Mouse (Mus musculus): Measurements from ENCODE around the gene Vps51.
A peak's percentile ranks its signal among the peaks of the same experiment; 100 is the strongest.
"Not testable (repeated sequence)": the region's sequence is repeated elsewhere in the genome, so short reads cannot be mapped to it uniquely, and the experiment has no call there.

The Vps51 gene

GRCm38 (mm10) chr19:6052516-6052915 is 24.5 kb downstream of the Vps51 start:
- ATAC-seq (ENCODE audit: insufficient number of reproducible peaks, low FRiP score, low TSS enrichment) = no peak

GRCm38 (mm10) chr19:6048681-6049410 is 28.2 kb downstream of the Vps51 start:
- no peak for ATAC-seq (ENCODE audit: insufficient number of reproducible peaks, low FRiP score, low TSS enrichment)

GRCm38 (mm10) chr19:6047899-6048166 is 29.2 kb downstream of the Vps51 start:
- ATAC-seq (ENCODE audit: insufficient number of reproducible peaks, low FRiP score, low TSS enrichment) = no peak

GRCm38 (mm10) chr19:6047154-6047898 is 29.7 kb downstream of the Vps51 start:
- peak; percentile 4; the same call in 1 of the 2 replicates for ATAC-seq (ENCODE audit: insufficient number of reproducible peaks, low FRiP score, low TSS enrichment)

GRCm38 (mm10) chr19:6046294-6047153 is 30.5 kb downstream of the Vps51 start, which contains the start of gene Syvn1:
Gene Syvn1 (plus strand): TSS chr19:6046576.
- peak; percentile 89 for ATAC-seq (ENCODE audit: insufficient number of reproducible peaks, low FRiP score, low TSS enrichment)

- 0 out of 2 replicates have a peak, but pooled peaks have one; percentile 3 for ATAC-seq (ENCODE audit: insufficient number of reproducible peaks, low FRiP score, low TSS enrichment)
Observed at GRCm38 (mm10) chr19:6045366-6046293, 31.4 kb downstream of the Vps51 start.

GRCm38 (mm10) chr19:6044102-6044501 is 32.9 kb downstream of the Vps51 start:
- ATAC-seq (ENCODE audit: insufficient number of reproducible peaks, low FRiP score, low TSS enrichment) = not testable (repeated sequence)

GRCm38 (mm10) chr19:6042293-6042692 is 34.7 kb downstream of the Vps51 start:
- ATAC-seq (ENCODE audit: insufficient number of reproducible peaks, low FRiP score, low TSS enrichment) = no peak

- no peak for ATAC-seq (ENCODE audit: insufficient number of reproducible peaks, low FRiP score, low TSS enrichment)
Observed at GRCm38 (mm10) chr19:6040002-6040401, 37.0 kb downstream of the Vps51 start.

- no peak for ATAC-seq (ENCODE audit: insufficient number of reproducible peaks, low FRiP score, low TSS enrichment)
Observed at GRCm38 (mm10) chr19:6038326-6038725, 38.7 kb downstream of the Vps51 start.

- ATAC-seq (ENCODE audit: insufficient number of reproducible peaks, low FRiP score, low TSS enrichment) = no peak
Observed at GRCm38 (mm10) chr19:6037695-6038094, 39.3 kb downstream of the Vps51 start.

- no peak for ATAC-seq (ENCODE audit: insufficient number of reproducible peaks, low FRiP score, low TSS enrichment)
Observed at GRCm38 (mm10) chr19:6035966-6036585, 41.0 kb downstream of the Vps51 start.

- ATAC-seq (ENCODE audit: insufficient number of reproducible peaks, low FRiP score, low TSS enrichment) = no peak
Observed at GRCm38 (mm10) chr19:6030520-6031280, 46.3 kb downstream of the Vps51 start.

GRCm38 (mm10) chr19:6029426-6029825 is 47.6 kb downstream of the Vps51 start:
- ATAC-seq (ENCODE audit: insufficient number of reproducible peaks, low FRiP score, low TSS enrichment) = no peak

- no peak for ATAC-seq (ENCODE audit: insufficient number of reproducible peaks, low FRiP score, low TSS enrichment)
Observed at GRCm38 (mm10) chr19:6028991-6029390, 48.0 kb downstream of the Vps51 start.

GRCm38 (mm10) chr19:6023930-6024329 is 53.1 kb downstream of the Vps51 start:
- ATAC-seq (ENCODE audit: insufficient number of reproducible peaks, low FRiP score, low TSS enrichment) = no peak

- no peak for ATAC-seq (ENCODE audit: insufficient number of reproducible peaks, low FRiP score, low TSS enrichment)
Observed at GRCm38 (mm10) chr19:6023059-6023458, 54.0 kb downstream of the Vps51 start.

GRCm38 (mm10) chr19:6020276-6020675 is 56.8 kb downstream of the Vps51 start:
- ATAC-seq (ENCODE audit: insufficient number of reproducible peaks, low FRiP score, low TSS enrichment) = no peak
